Mouse (Mus musculus): ENCODE measurements around the gene Gabrg3. TPM values are rescaled to one million over a fixed set of nuclear protein-coding genes. Genes with fewer than 3 reads are reported as not detected.

Gabrg3 gene
- polyA plus RNA-seq (2015; fragmentation: Nextera tagmentation; extraction: Ambion mirVana), result 0.42 TPM in 2 replicates

DNA sequence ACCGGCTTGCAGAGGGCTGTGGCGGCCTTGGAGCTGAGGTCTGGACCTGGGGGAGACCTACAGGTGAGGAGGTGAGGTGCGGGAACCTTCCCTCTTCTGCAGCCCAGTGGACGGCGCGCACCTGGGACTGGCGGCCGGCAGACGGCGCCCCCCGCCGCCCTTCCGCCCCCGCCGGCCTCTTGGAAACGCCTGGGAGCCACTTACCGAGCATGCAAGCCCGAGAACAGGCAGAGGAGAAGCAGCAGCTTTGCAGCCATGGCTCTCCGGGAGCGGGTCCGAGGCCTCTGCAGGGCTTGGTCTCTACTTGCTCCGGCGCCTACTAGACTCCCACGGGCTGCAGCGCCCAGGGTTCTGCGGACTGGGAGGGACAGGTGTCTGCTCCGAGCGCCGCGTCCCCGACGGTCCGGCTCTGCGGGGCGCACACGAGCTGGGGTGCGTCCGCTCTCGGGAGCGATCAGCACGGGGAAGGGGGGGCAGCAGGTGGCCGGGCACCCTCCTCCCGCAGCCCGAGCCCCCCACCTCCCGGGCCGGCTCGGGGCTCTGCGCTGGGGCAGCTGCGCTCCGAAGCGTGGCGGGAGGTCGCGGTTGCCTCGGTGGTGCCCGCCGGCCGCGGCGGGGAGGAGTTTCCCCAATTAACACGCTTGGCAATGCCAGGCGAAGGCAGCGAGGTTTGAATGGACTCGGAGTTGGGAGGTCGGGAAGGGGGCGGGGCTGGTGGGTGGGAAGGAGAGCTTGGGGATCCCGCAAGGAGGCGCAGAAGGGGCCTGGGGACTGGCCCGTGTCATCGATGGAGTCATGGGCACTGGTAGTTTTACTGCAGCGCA is at the start of gene Gabrg3:
Gene Gabrg3 (minus strand): TSS at position 672 of the 824 bp plus-strand sequence.
- Histone ChIP-seq H3K4me2 (ENCODE audit: low read length) (peak within 1 kb of the TSS; percentile 82), H3K4me1 (replicated peaks; ENCODE audit: insufficient read depth, low read length) (no peaks in the 10 kb centered on the region), H3K36me3 (ENCODE audit: insufficient read depth, low read length) (no peaks in the 10 kb centered on the region), H3K9ac (ENCODE audit: low read depth, low read length) (no peak within 1 kb of the TSS), H3K9me3 (replicated peaks; ENCODE audit: low read length) (no peaks in the 10 kb centered on the region), H3K4me3 (replicated peaks; ENCODE audit: low read depth, low read length) (peak within 1 kb of the TSS; percentile 43), H3K27ac (no peak within 1 kb of the TSS), H3K27me3 (ENCODE audit: insufficient read depth, low read length) (no peaks in the 10 kb centered on the region)
- peak; percentile 55 for ATAC-seq (replicated peaks; ENCODE audit: low FRiP score, low read depth)
- peak; percentile 26 for DNase-seq (ENCODE audit: low spot score)
- peak; percentile 23; the same call in 1 of the 2 replicates for TF ChIP-seq CTCF (IDR thresholded peaks at IDR 0.05; ENCODE audit: low read depth)
- under 1% methylated on average over 71 of the region's 71 CpGs for WGBS

DNA sequence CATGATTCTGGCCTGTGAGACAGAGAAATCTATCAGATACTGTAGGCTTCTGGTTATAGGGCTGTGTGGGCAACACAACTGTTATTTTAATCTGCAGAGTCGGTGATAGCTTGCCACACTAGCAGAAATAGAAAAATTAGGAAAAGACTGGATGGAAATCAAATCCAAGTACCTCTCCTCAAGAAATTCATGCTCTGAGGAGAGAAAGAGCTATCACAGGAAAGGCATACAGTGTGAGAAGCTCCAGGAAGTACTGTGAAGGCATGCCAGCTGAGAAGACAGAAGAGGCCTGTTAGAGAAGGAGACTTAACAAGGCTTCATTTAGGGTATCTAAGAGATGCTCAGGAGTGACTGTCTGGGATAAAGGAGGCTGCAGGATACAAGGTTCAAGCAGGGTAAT is 35.7 kb upstream of the Gabrg3 start:
- WGBS, result 81% methylated on average over 1 of the region's 1 CpGs
- no peaks in the 10 kb centered on the region for H3K4me1 ChIP-seq (replicated peaks; ENCODE audit: insufficient read depth, low read length)
- no peaks in the 10 kb centered on the region for H3K27me3 ChIP-seq (ENCODE audit: insufficient read depth, low read length)
- H3K9ac ChIP-seq (ENCODE audit: low read depth, low read length), result no peak overlapping the region
- no peak for TF ChIP-seq CTCF (IDR thresholded peaks at IDR 0.05; ENCODE audit: low read depth)
- no peak overlapping the region for H3K4me2 ChIP-seq (ENCODE audit: low read length)
- H3K4me3 ChIP-seq (replicated peaks; ENCODE audit: low read depth, low read length), result no peak overlapping the region
- no peak for ATAC-seq (replicated peaks; ENCODE audit: low FRiP score, low read depth)
- no peak for DNase-seq (ENCODE audit: low spot score)
- H3K27ac ChIP-seq, result no peak overlapping the region
- no peaks in the 10 kb centered on the region for H3K36me3 ChIP-seq (ENCODE audit: insufficient read depth, low read length)
- H3K9me3 ChIP-seq (replicated peaks; ENCODE audit: low read length), result no peaks in the 10 kb centered on the region

DNA sequence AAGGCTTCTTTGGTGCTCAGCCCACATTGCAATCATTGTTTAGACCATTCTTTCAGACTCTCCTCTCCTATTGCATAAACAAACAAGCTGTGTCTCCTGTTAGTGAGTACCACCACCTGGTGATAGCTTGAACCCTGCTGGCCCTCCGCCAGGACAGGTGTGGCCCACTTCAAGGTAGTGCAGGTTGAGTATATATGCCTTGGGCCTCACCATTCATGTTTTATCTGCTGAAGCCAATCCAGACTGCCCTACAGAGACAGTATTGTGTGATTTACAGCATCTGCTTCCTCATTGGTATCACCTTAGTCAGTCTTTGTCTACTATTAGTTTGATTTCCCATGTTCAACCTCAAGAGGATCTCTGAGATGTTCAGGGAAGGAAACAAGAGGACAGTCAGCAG is 34.1 kb upstream of the Gabrg3 start:
- no peaks in the 10 kb centered on the region for H3K36me3 ChIP-seq (ENCODE audit: insufficient read depth, low read length)
- ATAC-seq (replicated peaks; ENCODE audit: low FRiP score, low read depth) (no peak), DNase-seq (ENCODE audit: low spot score) (no peak)
- no peak overlapping the region for H3K27ac ChIP-seq
- H3K27me3 ChIP-seq (ENCODE audit: insufficient read depth, low read length), result no peaks in the 10 kb centered on the region
- H3K9me3 ChIP-seq (replicated peaks; ENCODE audit: low read length), result no peaks in the 10 kb centered on the region
- no peak overlapping the region for H3K9ac ChIP-seq (ENCODE audit: low read depth, low read length)
- H3K4me3 ChIP-seq (replicated peaks; ENCODE audit: low read depth, low read length), result no peak overlapping the region
- no peak overlapping the region for H3K4me2 ChIP-seq (ENCODE audit: low read length)
- 90% methylated on average over 1 of the region's 1 CpGs for WGBS
- TF ChIP-seq CTCF (IDR thresholded peaks at IDR 0.05; ENCODE audit: low read depth), result no peak
- no peaks in the 10 kb centered on the region for H3K4me1 ChIP-seq (replicated peaks; ENCODE audit: insufficient read depth, low read length)

DNA sequence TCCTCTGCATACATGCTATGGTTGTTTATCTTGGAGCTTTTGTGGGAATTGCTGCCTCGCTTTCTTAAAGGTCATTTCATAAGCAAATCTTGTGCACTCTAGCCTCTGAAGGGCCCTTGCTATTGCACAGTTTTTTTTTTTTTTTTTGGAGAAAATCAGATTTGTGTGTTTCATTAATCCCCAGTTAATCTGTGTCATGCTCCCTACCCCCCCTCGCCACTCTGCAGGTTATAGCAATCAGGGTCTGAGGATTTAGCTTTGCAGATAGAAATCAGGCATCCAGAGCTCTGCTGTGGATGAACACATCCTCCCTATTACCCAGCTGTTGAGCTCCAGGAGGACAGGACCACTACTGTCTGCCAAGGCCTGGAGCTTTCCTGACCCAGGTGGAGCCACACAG is 32.4 kb upstream of the Gabrg3 start, which contains the start of gene Gabrb3:
Gene Gabrb3 (plus strand): TSS at position 301 of the 400 bp plus-strand sequence.
- Histone ChIP-seq H3K4me1 (replicated peaks; ENCODE audit: insufficient read depth, low read length) (no peaks in the 10 kb centered on the region), H3K4me2 (ENCODE audit: low read length) (no peak within 1 kb of the TSS), H3K36me3 (ENCODE audit: insufficient read depth, low read length) (no peaks in the 10 kb centered on the region), H3K9me3 (replicated peaks; ENCODE audit: low read length) (no peaks in the 10 kb centered on the region), H3K4me3 (replicated peaks; ENCODE audit: low read depth, low read length) (no peak within 1 kb of the TSS), H3K27me3 (ENCODE audit: insufficient read depth, low read length) (no peaks in the 10 kb centered on the region), H3K9ac (ENCODE audit: low read depth, low read length) (no peak within 1 kb of the TSS), H3K27ac (no peak within 1 kb of the TSS)
- DNase-seq (ENCODE audit: low spot score) (no peak), ATAC-seq (replicated peaks; ENCODE audit: low FRiP score, low read depth) (no peak)
- WGBS, result 78% methylated on average over 2 of the region's 2 CpGs
- TF ChIP-seq CTCF (IDR thresholded peaks at IDR 0.05; ENCODE audit: low read depth), result no peak

- DNase-seq (ENCODE audit: low spot score), result no peak
These were observed 25.9 kb upstream of the Gabrg3 start for GRCm38 (mm10) chr7:57412896-57413295.

GRCm38 (mm10) chr7:57411163-57411562 is 24.2 kb upstream of the Gabrg3 start:
- DNase-seq (ENCODE audit: low spot score) (no peak), ATAC-seq (replicated peaks; ENCODE audit: low FRiP score, low read depth) (no peak)
- no peak overlapping the region for H3K9ac ChIP-seq (ENCODE audit: low read depth, low read length)
- H3K4me3 ChIP-seq (replicated peaks; ENCODE audit: low read depth, low read length), result no peak overlapping the region
- no peaks in the 10 kb centered on the region for H3K4me1 ChIP-seq (replicated peaks; ENCODE audit: insufficient read depth, low read length)
- no peaks in the 10 kb centered on the region for H3K9me3 ChIP-seq (replicated peaks; ENCODE audit: low read length)
- no peaks in the 10 kb centered on the region for H3K36me3 ChIP-seq (ENCODE audit: insufficient read depth, low read length)
- H3K27ac ChIP-seq, result no peak overlapping the region
- H3K27me3 ChIP-seq (ENCODE audit: insufficient read depth, low read length), result no peaks in the 10 kb centered on the region
- WGBS, result 83% methylated on average over 4 of the region's 4 CpGs
- H3K4me2 ChIP-seq (ENCODE audit: low read length), result no peak overlapping the region
- no peak for TF ChIP-seq CTCF (IDR thresholded peaks at IDR 0.05; ENCODE audit: low read depth)

More at GRCm38 (mm10) chr7:57412896-57413295, 25.9 kb upstream of the Gabrg3 start:
- Histone ChIP-seq H3K9me3 (replicated peaks; ENCODE audit: low read length) (no peaks in the 10 kb centered on the region), H3K4me2 (ENCODE audit: low read length) (no peak overlapping the region), H3K27ac (no peak overlapping the region), H3K27me3 (ENCODE audit: insufficient read depth, low read length) (no peaks in the 10 kb centered on the region), H3K36me3 (ENCODE audit: insufficient read depth, low read length) (no peaks in the 10 kb centered on the region), H3K4me1 (replicated peaks; ENCODE audit: insufficient read depth, low read length) (no peaks in the 10 kb centered on the region), H3K9ac (ENCODE audit: low read depth, low read length) (no peak overlapping the region), H3K4me3 (replicated peaks; ENCODE audit: low read depth, low read length) (no peak overlapping the region)
- 41% methylated on average over 1 of the region's 1 CpGs for WGBS
- no peak for TF ChIP-seq CTCF (IDR thresholded peaks at IDR 0.05; ENCODE audit: low read depth)
- no peak for ATAC-seq (replicated peaks; ENCODE audit: low FRiP score, low read depth)

All from kidney, postnatal 0 days (tissue).